Mouse (Mus musculus): ENCODE measurements around the gene Zfp777. TPM values are rescaled to one million over a fixed set of nuclear protein-coding genes. Genes with fewer than 3 reads are reported as not detected.

Gene Zfp777
- polyA plus RNA-seq, 1 experiment from 2014 or later: 7.0 TPM

DNA sequence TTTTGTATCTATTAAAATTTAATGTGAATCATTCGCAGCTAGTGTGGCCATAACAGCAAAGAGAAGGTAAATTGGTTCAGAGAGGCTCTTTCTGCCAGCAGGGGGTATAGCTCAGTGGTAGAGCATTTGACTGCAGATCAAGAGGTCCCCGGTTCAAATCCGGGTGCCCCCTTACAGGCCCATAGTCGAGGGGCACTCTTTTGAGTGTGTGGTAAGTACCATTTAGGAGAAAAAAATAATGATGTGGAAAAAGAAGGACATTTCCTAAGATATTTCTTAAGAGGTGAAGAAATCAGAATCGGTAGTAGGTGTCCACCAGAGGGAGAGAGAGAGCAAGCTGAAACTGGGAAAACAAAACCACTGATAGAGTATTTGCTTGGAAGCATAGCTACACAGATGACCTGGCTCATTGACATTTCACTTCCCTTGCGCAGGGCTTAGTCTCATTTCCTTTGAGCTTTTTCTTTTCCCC, 69.8 kb downstream of the Zfp777 start:
- no peak overlapping the region for H3K27ac ChIP-seq

DNA sequence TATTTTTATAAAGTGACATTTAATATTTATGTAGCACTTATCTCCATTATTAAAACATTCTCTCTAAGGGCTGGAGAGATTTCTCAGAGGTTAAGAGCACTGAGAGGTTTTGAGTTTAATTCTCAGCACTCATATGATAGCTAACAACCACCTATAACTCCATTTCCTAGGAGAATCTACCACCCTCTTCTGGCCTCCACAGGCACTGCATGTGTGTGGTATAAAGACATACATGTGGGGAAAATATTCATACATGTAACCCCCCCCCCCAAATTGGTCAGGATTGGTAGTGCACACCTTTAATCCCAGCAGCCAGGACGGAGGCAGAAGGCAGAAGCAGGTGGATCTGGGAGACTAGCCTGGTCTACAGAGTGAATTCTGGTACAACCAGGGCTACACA, 74.1 kb downstream of the Zfp777 start:
- Histone ChIP-seq H3K4me1 (replicated peaks; ENCODE audit: insufficient read depth, low read length) (no peaks in the 10 kb centered on the region), H3K27ac (no peak overlapping the region), H3K4me3 (replicated peaks; ENCODE audit: low read depth, low read length) (no peak overlapping the region), H3K9ac (ENCODE audit: low read depth, low read length) (no peak overlapping the region), H3K36me3 (ENCODE audit: insufficient read depth, low read length) (no peaks in the 10 kb centered on the region), H3K9me3 (replicated peaks; ENCODE audit: low read length) (no peaks in the 10 kb centered on the region), H3K27me3 (ENCODE audit: insufficient read depth, low read length) (no peaks in the 10 kb centered on the region), H3K4me2 (ENCODE audit: low read length) (no peak overlapping the region)
- WGBS: 78% methylated on average over 1 of the region's 1 CpGs
- TF ChIP-seq CTCF (IDR thresholded peaks at IDR 0.05; ENCODE audit: low read depth): peak; percentile 33; the same call in 1 of the 2 replicates
- DNase-seq (ENCODE audit: low spot score) (no peak), ATAC-seq (replicated peaks; ENCODE audit: low FRiP score, low read depth) (no peak)

More for the DNA sequence above, 69.8 kb downstream of the Zfp777 start:
- no peaks in the 10 kb centered on the region for H3K9me3 ChIP-seq (replicated peaks; ENCODE audit: low read length)
- DNase-seq (ENCODE audit: low spot score) (peak; percentile 89), ATAC-seq (replicated peaks; ENCODE audit: low FRiP score, low read depth) (peak; percentile 90)
- WGBS: 11% methylated on average over 6 of the region's 6 CpGs
- no peak overlapping the region for H3K4me2 ChIP-seq (ENCODE audit: low read length)
- H3K4me1 ChIP-seq (replicated peaks; ENCODE audit: insufficient read depth, low read length): no peaks in the 10 kb centered on the region
- no peak overlapping the region for H3K4me3 ChIP-seq (replicated peaks; ENCODE audit: low read depth, low read length)
- H3K9ac ChIP-seq (ENCODE audit: low read depth, low read length): no peak overlapping the region
- H3K36me3 ChIP-seq (ENCODE audit: insufficient read depth, low read length): no peaks in the 10 kb centered on the region
- TF ChIP-seq CTCF (IDR thresholded peaks at IDR 0.05; ENCODE audit: low read depth): peak; percentile 76
- H3K27me3 ChIP-seq (ENCODE audit: insufficient read depth, low read length): no peaks in the 10 kb centered on the region

Small RNAs within 50 kb of the gene (microRNA-seq; reads per million reads assigned to microRNA genes)
- gene Gm24563: not detected

Other genes starting within 250 kb of the Zfp777 start
- gene Pdia4, start 235.5 kb downstream of the Zfp777 start, polyA plus RNA-seq (2015; fragmentation: Nextera tagmentation; extraction: Ambion mirVana): 209 and 245 TPM in 2 replicates
- 1.9 and 2.1 TPM in 2 replicates for gene Zfp786, start 218.0 kb downstream of the Zfp777 start, polyA plus RNA-seq (2015; fragmentation: Nextera tagmentation; extraction: Ambion mirVana)
- gene Zfp398, start 213.2 kb downstream of the Zfp777 start, polyA plus RNA-seq (2015; fragmentation: Nextera tagmentation; extraction: Ambion mirVana): 6.7 TPM in 2 replicates
- gene Zfp282, start 171.7 kb downstream of the Zfp777 start, polyA plus RNA-seq (2015; fragmentation: Nextera tagmentation; extraction: Ambion mirVana): 12.4 and 12.5 TPM in 2 replicates
- 14.4 and 15.2 TPM in 2 replicates for gene Zfp212, start 128.4 kb downstream of the Zfp777 start, polyA plus RNA-seq (2015; fragmentation: Nextera tagmentation; extraction: Ambion mirVana)
- gene Zfp956, start 95.5 kb downstream of the Zfp777 start, polyA plus RNA-seq (2015; fragmentation: Nextera tagmentation; extraction: Ambion mirVana): 6.5 and 6.9 TPM in 2 replicates
- gene Zfp746, start 37.7 kb upstream of the Zfp777 start, polyA plus RNA-seq (2015; fragmentation: Nextera tagmentation; extraction: Ambion mirVana): 14.6 and 18.3 TPM in 2 replicates

All from kidney, postnatal 0 days (tissue).